Mouse (Mus musculus) ES-Bruce4 (cell line): Measurements from ENCODE around the gene Map3k14.

Source experiments
- CTCF ChIP-seq: IDR thresholded peaks from one replicate; pipeline ENCODE4 v1.8.1; 2011; ENCODE audit warnings: low read depth, low read length
- EP300 ChIP-seq: IDR thresholded peaks from 2 replicates; pipeline ENCODE4 v1.6.1; 2011; ENCODE audit warnings: low read depth, low read length; ENCODE audit not compliant: insufficient read depth
- POLR2A ChIP-seq: IDR thresholded peaks from one replicate; pipeline ENCODE4 v1.8.1; 2011; ENCODE audit warnings: low read length; ENCODE audit not compliant: insufficient read depth

DNA sequence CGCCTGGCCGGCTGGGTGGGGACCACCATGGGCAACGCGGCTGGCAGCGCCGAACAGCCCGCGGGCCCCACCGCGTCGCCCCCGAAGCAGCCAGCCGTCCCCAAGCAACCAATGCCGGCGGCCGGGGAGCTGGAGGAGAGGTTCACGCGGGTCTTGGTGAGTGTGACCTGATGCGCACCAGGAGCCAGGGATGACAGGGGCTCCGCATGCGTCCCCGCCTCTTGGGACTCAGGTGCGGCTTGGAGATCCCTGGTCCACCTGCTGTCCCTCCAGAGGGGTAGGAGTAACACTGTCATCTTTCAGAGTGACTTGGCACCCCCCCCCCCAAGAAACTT, 96.0 kb downstream of the Map3k14 start:
- TF ChIP-seq CTCF (no peak), EP300 (no peak), POLR2A (no peak)
